9 mouse cellular contexts compared by ENCODE assay signal in the genomic region with DNA sequence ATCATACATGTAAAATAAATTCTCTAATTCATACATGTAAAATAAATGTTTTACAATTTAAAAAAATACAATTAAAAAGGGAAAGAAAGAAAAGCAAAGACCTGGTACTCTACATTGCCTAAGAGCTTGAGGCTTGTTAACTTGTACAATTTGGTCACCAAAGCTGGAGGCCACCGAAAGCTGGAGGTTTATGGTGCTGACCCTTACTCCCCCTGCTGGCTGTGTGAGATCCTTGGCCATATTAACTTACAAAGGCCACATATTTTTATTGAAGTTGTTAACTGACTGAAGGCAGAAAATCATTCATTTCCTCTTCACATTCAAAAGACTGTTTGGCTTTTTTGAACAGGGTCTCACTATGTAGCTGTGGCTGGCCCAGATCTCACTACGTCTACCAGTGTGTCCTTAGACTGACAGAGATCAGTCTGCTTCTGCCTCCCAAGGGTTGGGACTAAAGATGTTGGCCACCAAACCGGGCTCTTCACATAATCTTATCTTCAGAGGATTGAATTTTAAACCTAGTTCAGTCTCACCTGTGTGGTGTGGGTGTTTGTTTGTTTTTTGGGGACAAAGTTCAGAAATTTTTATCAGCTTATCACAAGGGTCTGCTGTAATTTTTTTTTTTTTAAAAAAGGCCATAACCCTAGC. TPM values are rescaled to one million over a fixed set of nuclear protein-coding genes. Genes with fewer than 3 reads are reported as not detected.
DNase-seq lines count a peak whose midpoint lies in the region; ATAC-seq and TF ChIP-seq lines count a peak whose summit lies in the region.
"Had no signal": no experiment of that assay in that cellular context is flagged by ENCODE, and none has a peak within 500 bp of the region (broad histone marks: within the 10 kb centered on the region; RNA-seq: fewer than 3 reads in every experiment).

No protein-coding gene starts in this region.

- peaks cover 2% of the 10 kb centered on the region; the same call in 1 of the 2 replicates for H3K36me3 ChIP-seq in lung, embryonic 14.5 days (ENCODE audit: insufficient read depth)
- H3K36me3 ChIP-seq: embryonic facial prominence, embryonic 12.5 days had no signal

- peak; percentile 38 for DNase-seq in kidney, adult 9 months
- DNase-seq in kidney, postnatal 14 days, result no peak
- peak; percentile 68 for DNase-seq in MN1 (ENCODE audit: low spot score)
- peak; percentile 79 for DNase-seq in lung, embryonic 14.5 days
- no peak for DNase-seq in frontal cortex, postnatal 36 days (ENCODE audit: low spot score in 2 of 2)
- no peak for DNase-seq in cerebellum, adult 11 months
- no peak for DNase-seq in left cerebral cortex, postnatal 14 days (ENCODE audit: low spot score in 2 of 2)

- no peak overlapping the region for H3K9ac ChIP-seq in lung, embryonic 14.5 days
- H3K9ac ChIP-seq: embryonic facial prominence, embryonic 12.5 days had no signal

- intact Hi-C loops in left cerebral cortex, postnatal 14 days (cut with DNase I), result no loop called here

- no peak overlapping the region for H3K4me2 ChIP-seq in lung, embryonic 14.5 days
- H3K4me2 ChIP-seq: embryonic facial prominence, embryonic 12.5 days had no signal

- TF ChIP-seq CTCF in embryonic fibroblast, embryonic 13.5 days (IDR thresholded peaks at IDR 0.05; ENCODE audit: borderline replicate concordance, insufficient read depth, low read length), result peak; percentile 36; the same call in 1 of the 2 replicates
- TF ChIP-seq CTCF in lung, embryonic 14.5 days (IDR thresholded peaks at IDR 0.05; ENCODE audit: low read depth), result peak; percentile 73

- no peaks in the 10 kb centered on the region for H3K27me3 ChIP-seq in lung, embryonic 14.5 days (ENCODE audit: insufficient read depth, low read length)
- H3K27me3 ChIP-seq: embryonic facial prominence, embryonic 12.5 days had no signal

- no peak for TF ChIP-seq POLR2A in embryonic fibroblast, embryonic 13.5 days (IDR thresholded peaks at IDR 0.05; ENCODE audit: low read depth, low read length)

- no peak for ATAC-seq in lung, embryonic 14.5 days (ENCODE audit: insufficient read depth)

- H3K9me3 ChIP-seq in lung, embryonic 14.5 days (ENCODE audit: low read depth, low read length), result no peaks in the 10 kb centered on the region
- H3K9me3 ChIP-seq: embryonic facial prominence, embryonic 12.5 days had no signal

- no peak overlapping the region for H3K27ac ChIP-seq in embryonic fibroblast, embryonic 13.5 days (ENCODE audit: insufficient read depth, low read length)
- no peak overlapping the region for H3K27ac ChIP-seq in lung, embryonic 14.5 days (ENCODE audit: low read depth)
- H3K27ac ChIP-seq: embryonic facial prominence, embryonic 12.5 days had no signal

- peaks cover 8% of the 10 kb centered on the region; the same call in 1 of the 2 replicates for H3K4me1 ChIP-seq in embryonic fibroblast, embryonic 13.5 days (ENCODE audit: control insufficient read depth, insufficient read depth, low read length)
- H3K4me1 ChIP-seq in lung, embryonic 14.5 days (ENCODE audit: insufficient read depth), result peaks cover 6% of the 10 kb centered on the region

- WGBS in lung, embryonic 14.5 days, result 54% methylated on average over 3 of the region's 3 CpGs

- H3K4me3 ChIP-seq in embryonic fibroblast, embryonic 13.5 days (ENCODE audit: insufficient read depth, low read length), result no peak overlapping the region
- no peak overlapping the region for H3K4me3 ChIP-seq in lung, embryonic 14.5 days (ENCODE audit: low read depth, low read length)
- H3K4me3 ChIP-seq: embryonic facial prominence, embryonic 12.5 days had no signal

RNA-seq across cellular contexts. Expression of a gene that starts 8.4 kb away (rescaled TPM):
- 141 and 143 TPM in 2 replicates for polyA plus RNA-seq in embryonic fibroblast, embryonic 13.5 days (2011; ENCODE audit: insufficient read length, low read depth, missing spikeins)
- polyA plus RNA-seq in lung, embryonic 14.5 days (2014; fragmentation: Nextera tagmentation; extraction: Ambion mirVana), result 304 and 306 TPM in 2 replicates
- 100 to 1,000 TPM; 107 to 114 TPM for total RNA-seq in left cerebral cortex, postnatal 14 days (2021)

RNA-seq across cellular contexts. Expression of a gene that starts 22.7 kb away (rescaled TPM):
- not detected in 2 replicates for polyA plus RNA-seq in embryonic fibroblast, embryonic 13.5 days (2011; ENCODE audit: insufficient read length, low read depth, missing spikeins)
- 3.9 TPM in 2 replicates for polyA plus RNA-seq in lung, embryonic 14.5 days (2014; fragmentation: Nextera tagmentation; extraction: Ambion mirVana)
- not detected for total RNA-seq in left cerebral cortex, postnatal 14 days (2021)

RNA-seq across cellular contexts. Expression of a gene that starts 29.5 kb away (rescaled TPM):
- 0.40 TPM in 1 of 2 replicates, not detected in the other for polyA plus RNA-seq in embryonic fibroblast, embryonic 13.5 days (2011; ENCODE audit: insufficient read length, low read depth, missing spikeins)
- polyA plus RNA-seq in lung, embryonic 14.5 days (2014; fragmentation: Nextera tagmentation; extraction: Ambion mirVana), result 0.61 TPM in 1 of 2 replicates, not detected in the other
- total RNA-seq in left cerebral cortex, postnatal 14 days (2021), result 1 to 10 TPM; 1.0 to 1.1 TPM

RNA-seq across cellular contexts. Expression of a gene that starts 40.7 kb away (rescaled TPM):
- 509 and 719 TPM in 2 replicates for polyA plus RNA-seq in embryonic fibroblast, embryonic 13.5 days (2011; ENCODE audit: insufficient read length, low read depth, missing spikeins)
- 1,022 and 1,035 TPM in 2 replicates for polyA plus RNA-seq in lung, embryonic 14.5 days (2014; fragmentation: Nextera tagmentation; extraction: Ambion mirVana)
- 100 to 1,000 TPM; 236 to 247 TPM for total RNA-seq in left cerebral cortex, postnatal 14 days (2021)

RNA-seq across cellular contexts. Expression of a gene that starts 41.3 kb away (rescaled TPM):
- 132 and 172 TPM in 2 replicates for polyA plus RNA-seq in embryonic fibroblast, embryonic 13.5 days (2011; ENCODE audit: insufficient read length, low read depth, missing spikeins)
- 144 and 151 TPM in 2 replicates for polyA plus RNA-seq in lung, embryonic 14.5 days (2014; fragmentation: Nextera tagmentation; extraction: Ambion mirVana)
- total RNA-seq in left cerebral cortex, postnatal 14 days (2021), result 100 to 1,000 TPM; 152 to 162 TPM

Comparison
In these comparisons a context has a peak if more than half of its experiments do, and no peak if none do; other contexts are left out.
1. DNase-seq: peak in kidney, adult 9 months (single experiment), MN1 (single experiment) and lung, embryonic 14.5 days (single experiment); none in kidney, postnatal 14 days (single experiment), frontal cortex, postnatal 36 days (0 of 2), cerebellum, adult 11 months (single experiment) and left cerebral cortex, postnatal 14 days (0 of 2).